Mouse (Mus musculus) limb, embryonic 15.5 days (tissue): ENCODE data around the gene Abcd2. TPM values are rescaled to one million over a fixed set of nuclear protein-coding genes. Genes with fewer than 3 reads are reported as not detected.
A peak's percentile ranks its signal among the peaks of the same experiment; 100 is the strongest.

ENCODE experiments used
- ATAC-seq: fragments of 200-750 bp; cut with Nextera tagmentation; 2 replicates; pipeline ENCODE4 v1.8.0; 2017; ENCODE audit warnings: low read depth, moderate TSS enrichment; ENCODE audit not compliant: insufficient number of reproducible peaks, low FRiP score, low TSS enrichment
- H3K27ac ChIP-seq: fragments of 300-500 bp; sonication (generic); 2 replicates; pipeline ENCODE4 v1.5.1; 2015; ENCODE audit warnings: moderate library complexity, mild to moderate bottlenecking, inconsistent platforms
- H3K27me3 ChIP-seq: fragments of 300-500 bp; sonication (generic); 2 replicates; pipeline ENCODE4 v1.6.1; 2015; ENCODE audit warnings: inconsistent platforms
- H3K36me3 ChIP-seq: fragments of 300-500 bp; sonication (generic); 2 replicates; pipeline ENCODE4 v1.6.1; 2015; ENCODE audit warnings: inconsistent platforms
- H3K4me1 ChIP-seq: fragments of 300-500 bp; sonication (generic); 2 replicates; pipeline ENCODE4 v1.6.1; 2015; ENCODE audit warnings: inconsistent platforms
- H3K4me2 ChIP-seq: fragments of 300-500 bp; sonication (generic); 2 replicates; pipeline ENCODE4 v1.6.1; 2015; ENCODE audit warnings: mild to moderate bottlenecking, inconsistent platforms
- H3K4me3 ChIP-seq: fragments of 300-500 bp; sonication (generic); 2 replicates; pipeline ENCODE4 v1.5.1; 2015; ENCODE audit warnings: mild to moderate bottlenecking, inconsistent platforms
- H3K9ac ChIP-seq: fragments of 300-500 bp; sonication (generic); 2 replicates; pipeline ENCODE4 v1.6.1; 2015; ENCODE audit warnings: inconsistent platforms
- H3K9me3 ChIP-seq: fragments of 300-500 bp; sonication (generic); 2 replicates; pipeline ENCODE4 v1.6.1; 2016; ENCODE audit warnings: inconsistent platforms
- WGBS: fragments of 180-500 bp; shearing (Covaris S2); methylation state at CpG from one replicate; pipeline ENCODE4 v1.1.7; 2015; 5-methylcytosine and 5-hydroxymethylcytosine counted together
- polyA plus RNA-seq: library from polyadenylated mRNA; unstranded; fragments of >200 nt; fragmentation: Nextera tagmentation; extraction: Ambion mirVana; gene quantifications from 2 replicates; pipeline ENCODE4 v1.2.1, GENCODE M21; 2015

The Abcd2 gene
- 1.6 and 2.0 TPM in 2 replicates for polyA plus RNA-seq

GRCm38 (mm10) chr15:91191412-91192222, at the start of gene Abcd2:
Gene Abcd2 (minus strand): TSS chr15:91191799.
- Histone ChIP-seq H3K27ac (peak within 1 kb of the TSS; percentile 67), H3K36me3 (no peaks in the 10 kb centered on the region), H3K4me1 (peaks cover 10% of the 10 kb centered on the region), H3K4me3 (peak within 1 kb of the TSS; percentile 46), H3K9me3 (no peaks in the 10 kb centered on the region), H3K27me3 (no peaks in the 10 kb centered on the region), H3K4me2 (peak within 1 kb of the TSS; percentile 75), H3K9ac (0 out of 2 replicates have a peak within 1 kb of the TSS, but pooled peaks have one; percentile 10)
- peak; percentile 78 for ATAC-seq
- under 1% methylated on average over 22 of the region's 22 CpGs for WGBS

- Histone ChIP-seq H3K27ac (no peak overlapping the region), H3K4me1 (no peaks in the 10 kb centered on the region), H3K36me3 (no peaks in the 10 kb centered on the region), H3K9ac (no peak overlapping the region), H3K9me3 (no peaks in the 10 kb centered on the region), H3K4me3 (no peak overlapping the region), H3K4me2 (no peak overlapping the region), H3K27me3 (no peaks in the 10 kb centered on the region)
- ATAC-seq = no peak
- whole genome bisulfite sequencing = 85% methylated on average over 3 of the region's 3 CpGs
Measured at GRCm38 (mm10) chr15:91240683-91241335, 49.2 kb upstream of the Abcd2 start.

- Histone ChIP-seq H3K27ac (no peak overlapping the region), H3K4me1 (no peaks in the 10 kb centered on the region), H3K4me2 (no peak overlapping the region), H3K4me3 (no peak overlapping the region), H3K27me3 (no peaks in the 10 kb centered on the region), H3K36me3 (no peaks in the 10 kb centered on the region), H3K9me3 (no peaks in the 10 kb centered on the region), H3K9ac (no peak overlapping the region)
- WGBS = 77% methylated on average over 5 of the region's 5 CpGs
- ATAC-seq = no peak
Measured at GRCm38 (mm10) chr15:91237294-91237693, 45.7 kb upstream of the Abcd2 start.

GRCm38 (mm10) chr15:91206518-91206917, 14.9 kb upstream of the Abcd2 start:
- WGBS = 83% methylated on average over 5 of the region's 5 CpGs
- no peak for ATAC-seq
- Histone ChIP-seq H3K4me2 (no peak overlapping the region), H3K9me3 (no peaks in the 10 kb centered on the region), H3K4me1 (no peaks in the 10 kb centered on the region), H3K27me3 (no peaks in the 10 kb centered on the region), H3K27ac (no peak overlapping the region), H3K36me3 (no peaks in the 10 kb centered on the region), H3K9ac (no peak overlapping the region), H3K4me3 (no peak overlapping the region)

- Histone ChIP-seq H3K4me2 (no peak overlapping the region), H3K9ac (no peak overlapping the region), H3K27me3 (no peaks in the 10 kb centered on the region), H3K27ac (no peak overlapping the region), H3K36me3 (no peaks in the 10 kb centered on the region), H3K4me1 (no peaks in the 10 kb centered on the region), H3K4me3 (no peak overlapping the region), H3K9me3 (no peaks in the 10 kb centered on the region)
- 89% methylated on average over 3 of the region's 3 CpGs for WGBS
- ATAC-seq = no peak
Measured at GRCm38 (mm10) chr15:91203521-91203920, 11.9 kb upstream of the Abcd2 start.

- H3K9me3 ChIP-seq = no peaks in the 10 kb centered on the region
- H3K4me3 ChIP-seq = no peak overlapping the region
- no peak overlapping the region for H3K4me2 ChIP-seq
- H3K9ac ChIP-seq = no peak overlapping the region
- no peak overlapping the region for H3K27ac ChIP-seq
- no peaks in the 10 kb centered on the region for H3K4me1 ChIP-seq
- no peaks in the 10 kb centered on the region for H3K27me3 ChIP-seq
- H3K36me3 ChIP-seq = no peaks in the 10 kb centered on the region
- 94% methylated on average over 1 of the region's 1 CpGs for WGBS
- no peak for ATAC-seq
Measured at GRCm38 (mm10) chr15:91202486-91202885, 10.9 kb upstream of the Abcd2 start.

GRCm38 (mm10) chr15:91200833-91201232, 9.2 kb upstream of the Abcd2 start:
- WGBS = 93% methylated on average over 1 of the region's 1 CpGs
- no peak for ATAC-seq
- H3K9ac ChIP-seq = no peak overlapping the region
- H3K27ac ChIP-seq = no peak overlapping the region
- no peaks in the 10 kb centered on the region for H3K36me3 ChIP-seq
- no peaks in the 10 kb centered on the region for H3K9me3 ChIP-seq
- no peak overlapping the region for H3K4me2 ChIP-seq
- H3K4me3 ChIP-seq = no peak overlapping the region
- H3K4me1 ChIP-seq = no peaks in the 10 kb centered on the region
- no peaks in the 10 kb centered on the region for H3K27me3 ChIP-seq

- no peaks in the 10 kb centered on the region for H3K36me3 ChIP-seq
- H3K4me1 ChIP-seq = no peaks in the 10 kb centered on the region
- H3K27ac ChIP-seq = no peak within 1 kb of the TSS
- H3K9ac ChIP-seq = no peak within 1 kb of the TSS
- H3K4me3 ChIP-seq = no peak within 1 kb of the TSS
- 89% methylated on average over 30 of the region's 30 CpGs for WGBS
- H3K9me3 ChIP-seq = no peaks in the 10 kb centered on the region
- H3K27me3 ChIP-seq = no peaks in the 10 kb centered on the region
- ATAC-seq = no peak
- H3K4me2 ChIP-seq = no peak within 1 kb of the TSS
Measured at GRCm38 (mm10) chr15:91199256-91199905, 7.8 kb upstream of the Abcd2 start, which contains the start of gene CN725425. Gene CN725425 (plus strand): TSS chr15:91199494.

GRCm38 (mm10) chr15:91192223-91192598, 612 bp upstream of the Abcd2 start:
- no peaks in the 10 kb centered on the region for H3K9me3 ChIP-seq
- H3K36me3 ChIP-seq = no peaks in the 10 kb centered on the region
- no peaks in the 10 kb centered on the region for H3K27me3 ChIP-seq
- H3K4me1 ChIP-seq = peaks cover 10% of the 10 kb centered on the region
- H3K4me2 ChIP-seq = peak overlapping the region; percentile 75
- no peak for ATAC-seq
- H3K27ac ChIP-seq = peak overlapping the region; percentile 67
- WGBS = 12% methylated on average over 7 of the region's 7 CpGs
- H3K4me3 ChIP-seq = peak overlapping the region; percentile 46
- H3K9ac ChIP-seq = no peak overlapping the region

- Histone ChIP-seq H3K4me1 (peaks cover 10% of the 10 kb centered on the region), H3K9ac (no peak overlapping the region), H3K36me3 (no peaks in the 10 kb centered on the region), H3K9me3 (no peaks in the 10 kb centered on the region), H3K4me3 (peak overlapping the region; percentile 46), H3K27me3 (no peaks in the 10 kb centered on the region), H3K4me2 (peak overlapping the region; percentile 75), H3K27ac (no peak overlapping the region)
- ATAC-seq = no peak
- WGBS = 42% methylated on average over 17 of the region's 17 CpGs
Measured at GRCm38 (mm10) chr15:91190519-91191207, 936 bp downstream of the Abcd2 start.

- H3K4me1 ChIP-seq = peaks cover 10% of the 10 kb centered on the region
- H3K4me3 ChIP-seq = peak overlapping the region; percentile 46; the same call in 1 of the 2 replicates
- H3K9ac ChIP-seq = no peak overlapping the region
- H3K27ac ChIP-seq = no peak overlapping the region
- no peaks in the 10 kb centered on the region for H3K9me3 ChIP-seq
- no peaks in the 10 kb centered on the region for H3K27me3 ChIP-seq
- H3K4me2 ChIP-seq = no peak overlapping the region
- WGBS = 33% methylated on average over 4 of the region's 4 CpGs
- ATAC-seq = no peak
- no peaks in the 10 kb centered on the region for H3K36me3 ChIP-seq
Measured at GRCm38 (mm10) chr15:91190026-91190425, 1.6 kb downstream of the Abcd2 start.
